Mouse (Mus musculus) heart, postnatal 0 days (tissue): ENCODE results near the gene Tspan18. TPM values are rescaled to one million over a fixed set of nuclear protein-coding genes. Genes with fewer than 3 reads are reported as not detected.

ENCODE experiments used
- ATAC-seq: fragments of 200-750 bp; cut with Nextera tagmentation; 2 replicates; pipeline ENCODE4 v1.8.0; 2017; ENCODE audit warnings: low read depth, moderate number of reproducible peaks, moderate library complexity; ENCODE audit not compliant: insufficient read depth
- DNase-seq: peaks from one replicate; pipeline ENCODE4 v3.0.0-alpha.2; 2016; ENCODE audit warnings: low spot score
- H3K27ac ChIP-seq: fragments of 300-500 bp; sonication (generic); 2 replicates; pipeline ENCODE4 v1.5.1; 2014; ENCODE audit warnings: low read depth, mild to moderate bottlenecking
- H3K27me3 ChIP-seq: fragments of 300-500 bp; sonication (generic); 2 replicates; pipeline ENCODE4 v1.6.1; 2014; ENCODE audit warnings: low read length, mixed read lengths; ENCODE audit not compliant: control insufficient read depth, insufficient read depth
- H3K36me3 ChIP-seq: fragments of 300-500 bp; sonication (generic); replicated peaks from 2 replicates; pipeline ENCODE4 v1.6.1; 2014; ENCODE audit warnings: low read length, mixed read lengths; ENCODE audit not compliant: control insufficient read depth, insufficient read depth
- H3K4me1 ChIP-seq: fragments of 300-500 bp; sonication (generic); 2 replicates; pipeline ENCODE4 v1.6.1; 2014; ENCODE audit warnings: antibody characterized with exemption; ENCODE audit not compliant: control insufficient read depth, insufficient read depth
- H3K4me2 ChIP-seq: fragments of 300-500 bp; sonication (generic); 2 replicates; pipeline ENCODE4 v1.6.1; 2014; ENCODE audit warnings: low read depth, mild to moderate bottlenecking, low read length, moderate library complexity
- H3K4me3 ChIP-seq: fragments of 300-500 bp; sonication (generic); 2 replicates; pipeline ENCODE4 v1.5.1; 2014; ENCODE audit warnings: low read depth, low read length
- H3K9ac ChIP-seq: fragments of 300-500 bp; sonication (generic); replicated peaks from 2 replicates; pipeline ENCODE4 v1.6.1; 2014; ENCODE audit warnings: low read depth, low read length, mixed read lengths
- H3K9me3 ChIP-seq: fragments of 300-500 bp; sonication (generic); replicated peaks from 2 replicates; pipeline ENCODE4 v1.6.1; 2016; ENCODE audit warnings: low read length; ENCODE audit not compliant: control insufficient read depth
- CTCF ChIP-seq: IDR thresholded peaks from 2 replicates; pipeline ENCODE4 v1.5.1; 2016; ENCODE audit warnings: antibody characterized with exemption, control low read depth, low read depth
- EP300 ChIP-seq: IDR thresholded peaks from 2 replicates; pipeline ENCODE4 v1.6.1; 2016; ENCODE audit warnings: antibody characterized with exemption, low read depth
- WGBS: fragments of 180-500 bp; shearing (Covaris S2); extraction: QIAGEN DNeasy Blood & Tissue Kit; methylation state at CpG from one replicate; pipeline ENCODE4 v1.1.7; 2014; 5-methylcytosine and 5-hydroxymethylcytosine counted together
- polyA plus RNA-seq: library from polyadenylated mRNA; unstranded; fragments of >200 nt; fragmentation: Nextera tagmentation; extraction: Ambion mirVana; gene quantifications from 2 replicates; pipeline ENCODE4 v1.2.1, GENCODE M21; 2015
- total RNA-seq: library from RNA; depleted of rRNA; stranded (reverse); fragments of >200 nt; gene quantifications from 2 replicates; pipeline ENCODE4 v1.2.3, GENCODE M21; 2014; ENCODE audit warnings: low replicate concordance

Gene Tspan18
- total and polyA plus RNA-seq, 2 experiments from 2014 or later = 39.8 to 64.4 TPM

DNA sequence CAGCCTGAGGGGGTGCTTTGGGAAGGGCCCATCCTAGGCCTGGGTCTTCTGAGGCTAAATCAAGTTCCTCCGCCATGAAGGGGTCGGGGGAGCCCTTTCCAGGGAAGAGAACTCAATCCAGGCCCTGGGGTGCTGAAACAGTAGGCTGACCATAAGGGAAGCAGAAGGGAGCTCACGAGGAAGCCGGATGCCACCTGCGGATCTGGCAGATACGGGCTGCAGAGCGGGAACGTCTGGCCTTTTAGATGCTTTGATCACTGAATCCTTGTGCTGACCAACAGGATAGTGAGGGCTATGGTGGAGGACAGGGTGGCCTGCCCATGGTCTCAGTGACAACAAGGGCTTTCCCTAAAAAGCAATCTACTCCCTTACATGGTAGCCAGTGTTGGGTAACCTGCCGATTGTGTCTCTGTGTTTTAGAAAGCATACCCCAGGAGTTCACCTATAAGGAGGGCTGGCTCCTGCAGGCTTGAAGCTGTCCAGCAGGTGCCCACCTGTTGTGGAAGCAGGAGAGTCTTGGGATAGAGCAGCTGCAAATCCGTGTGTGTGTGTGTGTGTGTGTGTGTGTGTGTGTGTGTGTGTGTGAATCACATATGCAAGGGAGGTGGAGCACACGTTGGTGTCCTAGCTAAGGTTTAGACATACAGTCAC lies 90.7 kb downstream of the Tspan18 start:
- Histone ChIP-seq H3K27ac (no peak overlapping the region), H3K4me3 (no peak overlapping the region), H3K36me3 (no peaks in the 10 kb centered on the region), H3K4me1 (peaks cover 4% of the 10 kb centered on the region), H3K27me3 (no peaks in the 10 kb centered on the region), H3K9me3 (no peaks in the 10 kb centered on the region), H3K9ac (no peak overlapping the region), H3K4me2 (no peak overlapping the region)
- WGBS = 83% methylated on average over 11 of the region's 11 CpGs
- TF ChIP-seq EP300 (no peak), CTCF (no peak)
- no peak for ATAC-seq
- no peak for DNase-seq

DNA sequence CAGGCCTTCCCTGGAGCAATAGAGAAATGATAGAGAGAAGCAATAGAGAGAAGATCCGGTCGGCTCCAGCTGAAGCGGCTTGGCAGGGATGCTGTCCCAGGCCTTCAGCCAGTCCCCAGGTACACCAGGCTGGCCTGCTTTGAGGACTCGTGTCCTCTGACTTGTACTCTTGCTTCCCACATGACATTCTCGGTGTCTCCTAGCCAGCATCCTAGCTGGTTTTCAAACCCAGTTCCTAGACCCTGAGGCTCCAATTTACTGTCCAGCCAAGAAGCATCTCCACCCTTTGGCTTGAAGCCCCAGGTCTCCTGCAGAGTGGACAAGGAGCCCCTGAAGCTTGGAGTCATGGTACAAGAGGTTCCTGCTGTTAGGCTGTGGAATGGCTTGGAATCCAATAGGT lies 92.1 kb downstream of the Tspan18 start:
- H3K9ac ChIP-seq = no peak overlapping the region
- H3K4me3 ChIP-seq = no peak overlapping the region
- no peak for TF ChIP-seq EP300
- TF ChIP-seq CTCF = no peak
- no peaks in the 10 kb centered on the region for H3K27me3 ChIP-seq
- H3K9me3 ChIP-seq = no peaks in the 10 kb centered on the region
- ATAC-seq = no peak
- peaks cover 8% of the 10 kb centered on the region for H3K4me1 ChIP-seq
- H3K4me2 ChIP-seq = no peak overlapping the region
- no peak for DNase-seq
- H3K36me3 ChIP-seq = no peaks in the 10 kb centered on the region
- WGBS = 84% methylated on average over 5 of the region's 5 CpGs
- H3K27ac ChIP-seq = no peak overlapping the region

DNA sequence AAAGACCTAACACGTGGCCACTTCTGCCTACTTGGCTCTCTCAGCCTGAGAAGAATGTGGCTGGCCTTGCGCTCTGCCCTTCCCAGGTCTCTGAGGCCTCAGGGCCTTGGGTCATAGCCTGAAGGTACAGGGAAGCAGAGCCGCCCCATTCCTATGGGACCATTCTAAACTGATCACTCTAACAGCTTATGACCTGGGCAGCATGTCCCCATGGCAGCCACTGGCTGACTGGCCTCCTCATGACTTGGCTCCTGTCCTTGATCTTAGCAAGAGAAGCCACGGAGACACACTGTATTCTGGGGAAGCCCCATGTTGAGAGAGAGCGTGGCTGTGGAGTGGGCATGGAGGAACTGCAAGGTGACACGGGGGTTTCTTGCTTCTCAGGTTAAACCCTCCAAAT lies 95.4 kb downstream of the Tspan18 start:
- WGBS = 74% methylated on average over 6 of the region's 6 CpGs
- Histone ChIP-seq H3K27me3 (no peaks in the 10 kb centered on the region), H3K4me3 (no peak overlapping the region), H3K9me3 (no peaks in the 10 kb centered on the region; the same call in 1 of the 2 replicates), H3K27ac (no peak overlapping the region), H3K36me3 (no peaks in the 10 kb centered on the region), H3K9ac (no peak overlapping the region), H3K4me2 (no peak overlapping the region), H3K4me1 (peaks cover 8% of the 10 kb centered on the region)
- ATAC-seq = no peak; the same call in 1 of the 2 replicates
- TF ChIP-seq CTCF = no peak
- TF ChIP-seq EP300 = no peak
- no peak for DNase-seq

DNA sequence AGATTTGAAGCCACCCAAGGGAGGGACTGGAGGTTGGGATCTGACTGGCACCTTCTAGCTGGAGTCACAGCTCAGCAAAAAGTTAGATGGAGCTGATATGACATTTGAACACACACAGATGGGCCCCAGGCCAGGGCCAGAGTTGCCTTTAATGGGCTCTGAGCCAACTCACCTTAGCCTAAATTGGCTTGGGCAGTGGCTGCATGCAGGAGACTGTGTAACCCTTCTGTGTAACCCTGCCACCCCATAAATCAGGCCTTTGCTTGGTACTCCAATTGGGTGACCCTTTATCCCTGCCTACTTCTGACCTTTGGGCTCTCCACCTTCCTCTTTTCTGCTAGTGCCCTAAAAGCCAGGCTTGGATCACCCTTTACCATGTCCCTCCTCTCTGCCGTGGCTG lies 97.2 kb downstream of the Tspan18 start:
- no peak for ATAC-seq
- TF ChIP-seq EP300 (no peak), CTCF (no peak)
- 75% methylated on average over 1 of the region's 1 CpGs for WGBS
- H3K9ac ChIP-seq = no peak overlapping the region
- no peaks in the 10 kb centered on the region for H3K27me3 ChIP-seq
- no peaks in the 10 kb centered on the region for H3K36me3 ChIP-seq
- H3K4me1 ChIP-seq = peaks cover 8% of the 10 kb centered on the region
- no peak overlapping the region for H3K4me2 ChIP-seq
- H3K27ac ChIP-seq = no peak overlapping the region
- H3K9me3 ChIP-seq = no peaks in the 10 kb centered on the region; the same call in 1 of the 2 replicates
- H3K4me3 ChIP-seq = no peak overlapping the region
- DNase-seq = no peak

DNA sequence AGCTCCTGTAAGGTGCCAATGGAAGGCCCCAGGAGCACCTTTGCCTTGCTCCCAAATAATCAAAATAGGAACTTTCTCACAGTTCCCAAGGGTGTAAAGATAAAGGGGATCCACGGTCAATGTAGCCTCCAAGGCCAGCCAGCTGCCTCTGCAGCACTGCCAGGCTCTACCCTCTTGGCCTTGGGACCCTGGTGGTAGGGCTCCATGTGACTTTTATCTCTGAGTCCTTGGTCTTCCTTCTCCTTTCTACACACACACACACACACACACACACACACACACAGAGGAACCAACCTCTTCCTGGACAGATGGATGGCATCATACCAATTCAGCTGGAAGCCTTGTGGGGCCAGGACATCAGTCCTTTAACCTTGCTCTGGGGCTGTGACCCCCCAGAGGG lies 102.2 kb downstream of the Tspan18 start:
- Histone ChIP-seq H3K4me3 (no peak overlapping the region), H3K27ac (no peak overlapping the region), H3K9ac (no peak overlapping the region), H3K4me2 (no peak overlapping the region), H3K27me3 (no peaks in the 10 kb centered on the region), H3K9me3 (no peaks in the 10 kb centered on the region; the same call in 1 of the 2 replicates), H3K4me1 (0 out of 2 replicates have a peak, but pooled peaks cover 6% of the 10 kb centered on the region), H3K36me3 (no peaks in the 10 kb centered on the region)
- no peak for ATAC-seq
- 56% methylated on average over 1 of the region's 1 CpGs for WGBS
- TF ChIP-seq CTCF (no peak), EP300 (no peak)
- no peak for DNase-seq

DNA sequence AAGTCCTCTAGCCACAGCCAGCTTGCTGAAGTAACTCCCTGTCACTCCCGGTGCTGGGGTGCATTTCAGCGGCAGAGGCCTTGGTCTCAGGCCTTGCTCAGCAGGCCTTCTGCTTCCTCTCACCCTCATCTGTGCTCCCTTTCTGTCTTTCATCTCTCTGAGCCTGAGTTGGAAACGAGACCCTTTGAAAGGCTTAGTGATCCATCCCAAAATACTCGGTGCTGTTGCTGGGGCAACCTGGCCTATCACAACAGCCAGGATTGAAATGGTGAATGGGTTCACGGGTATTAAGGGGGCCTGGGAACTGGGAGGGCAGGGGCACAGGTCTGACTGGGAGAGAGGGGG lies 105.9 kb downstream of the Tspan18 start:
- no peak for TF ChIP-seq EP300
- TF ChIP-seq CTCF = no peak
- ATAC-seq (no peak), DNase-seq (no peak)
- Histone ChIP-seq H3K4me1 (peaks cover 11% of the 10 kb centered on the region; the same call in 1 of the 2 replicates), H3K9ac (no peak overlapping the region), H3K27me3 (0 out of 2 replicates have a peak, but pooled peaks cover 3% of the 10 kb centered on the region), H3K27ac (no peak overlapping the region), H3K9me3 (no peaks in the 10 kb centered on the region), H3K4me2 (no peak overlapping the region), H3K36me3 (no peaks in the 10 kb centered on the region), H3K4me3 (no peak overlapping the region)
- WGBS = 42% methylated on average over 5 of the region's 5 CpGs
